Mouse (Mus musculus): ENCODE measurements around the gene Apol7e.

DNA sequence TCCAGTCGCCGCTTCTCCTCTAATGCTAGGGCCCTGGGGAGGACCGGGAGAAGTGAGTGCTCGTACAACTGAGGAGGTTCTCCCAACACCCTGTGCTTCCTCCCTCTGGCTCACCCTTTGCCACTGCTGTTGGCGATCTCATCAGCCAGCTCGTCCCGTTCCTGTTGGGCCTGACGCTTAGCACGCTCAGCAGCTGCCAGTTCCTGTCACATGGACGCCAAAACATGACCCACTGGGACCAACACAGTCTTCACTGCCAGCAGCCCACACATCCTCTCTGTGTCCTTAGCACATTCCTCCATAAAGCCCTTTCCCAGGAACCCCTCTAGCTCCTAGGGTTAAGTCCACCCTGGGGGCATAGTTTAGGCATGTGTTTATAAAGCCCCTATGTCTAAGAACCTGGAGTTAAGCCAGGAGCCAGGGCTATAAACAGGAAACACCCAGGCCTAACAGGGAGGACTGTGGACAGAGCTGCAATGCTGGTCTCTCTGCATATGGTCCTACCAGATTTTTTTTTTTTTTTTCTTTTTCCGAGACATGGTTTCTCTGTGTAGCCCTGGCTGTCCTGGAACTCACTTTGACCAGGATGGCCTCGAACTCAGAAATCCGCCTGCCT, 65.8 kb downstream of the Apol7e start:
- TF ChIP-seq CTCF (IDR thresholded peaks at IDR 0.05; ENCODE audit: borderline replicate concordance, control insufficient read depth, extremely low read depth, insufficient read depth, low read length, poor library complexity) (no peak), POLR2A (IDR thresholded peaks at IDR 0.05; ENCODE audit: control insufficient read depth, extremely low read depth, insufficient read depth, low read length, poor library complexity) (no peak)
